Mouse (Mus musculus) retina, embryonic 14.5 days (tissue): ENCODE results near the gene Dhrs7c.
A peak's percentile ranks its signal among the peaks of the same experiment; 100 is the strongest.

Experiments
- DNase-seq: peaks from one replicate; pipeline ENCODE4 v3.0.0-alpha.2; 2015; ENCODE audit warnings: low spot score

The Dhrs7c gene

DNA sequence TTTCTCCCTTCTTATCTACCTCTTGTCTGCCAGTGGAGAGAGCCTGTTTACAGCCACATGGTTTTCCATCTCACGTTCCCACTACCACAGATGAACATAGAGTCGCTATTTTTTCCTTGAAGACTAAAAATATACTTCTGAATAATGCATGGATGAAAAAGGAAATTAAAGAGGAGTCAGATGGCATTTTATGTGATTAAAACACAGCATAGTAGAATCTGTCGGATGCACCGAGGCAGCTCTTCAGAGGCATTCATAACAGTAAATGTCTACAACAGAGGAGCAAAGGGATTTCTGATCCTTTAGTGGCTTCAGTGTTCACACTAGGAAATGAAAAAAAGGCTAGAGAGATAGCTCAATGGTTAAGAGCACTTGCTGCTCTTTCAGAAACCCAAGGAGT lies 47.2 kb downstream of the Dhrs7c start:
- no peak for DNase-seq

- no peak for DNase-seq
Observed at GRCm38 (mm10) chr11:67851770-67852169, 53.8 kb downstream of the Dhrs7c start.

DNA sequence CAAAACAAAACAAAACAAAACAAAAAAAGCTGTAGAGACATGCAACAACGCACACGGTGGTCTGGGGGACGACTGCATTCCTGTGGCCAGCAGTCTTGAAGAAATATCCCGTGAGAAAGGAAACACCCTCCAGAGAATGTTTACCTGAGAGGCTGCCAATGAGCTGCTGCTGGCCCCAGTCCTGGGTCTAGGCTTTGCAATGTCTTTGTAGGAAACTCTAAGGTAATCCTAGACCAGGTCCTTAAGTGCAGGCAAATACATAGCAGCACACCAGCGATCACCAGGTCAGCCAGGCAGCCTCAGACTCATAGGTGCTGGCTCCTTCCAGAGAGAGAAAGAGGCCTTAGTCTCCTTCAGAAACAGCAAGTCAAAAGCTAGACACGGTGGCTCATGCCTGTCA lies 56.0 kb downstream of the Dhrs7c start:
- DNase-seq, result no peak

GRCm38 (mm10) chr11:67855035-67855434 lies 57.0 kb downstream of the Dhrs7c start:
- peak; percentile 55 for DNase-seq

DNA sequence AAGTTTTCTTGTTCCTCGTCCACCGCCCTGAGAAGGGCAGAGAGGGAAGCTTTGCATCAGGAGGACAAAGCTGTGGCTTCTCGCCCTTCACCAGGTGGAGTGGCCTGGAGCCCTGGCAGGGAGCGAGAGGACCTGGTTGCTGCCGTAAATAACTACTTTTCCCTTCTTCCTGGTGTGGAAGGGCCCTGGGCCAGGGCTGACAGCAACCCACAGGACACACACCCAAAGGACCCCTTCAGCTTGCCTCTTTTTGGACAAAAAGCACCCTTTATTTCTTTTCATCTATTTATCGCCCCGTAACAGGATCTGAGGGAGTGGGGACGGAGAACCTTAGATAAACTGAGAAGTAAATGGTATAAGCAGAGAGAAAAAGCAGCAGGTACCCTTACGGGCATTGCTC lies 60.5 kb downstream of the Dhrs7c start:
- DNase-seq, result no peak

DNA sequence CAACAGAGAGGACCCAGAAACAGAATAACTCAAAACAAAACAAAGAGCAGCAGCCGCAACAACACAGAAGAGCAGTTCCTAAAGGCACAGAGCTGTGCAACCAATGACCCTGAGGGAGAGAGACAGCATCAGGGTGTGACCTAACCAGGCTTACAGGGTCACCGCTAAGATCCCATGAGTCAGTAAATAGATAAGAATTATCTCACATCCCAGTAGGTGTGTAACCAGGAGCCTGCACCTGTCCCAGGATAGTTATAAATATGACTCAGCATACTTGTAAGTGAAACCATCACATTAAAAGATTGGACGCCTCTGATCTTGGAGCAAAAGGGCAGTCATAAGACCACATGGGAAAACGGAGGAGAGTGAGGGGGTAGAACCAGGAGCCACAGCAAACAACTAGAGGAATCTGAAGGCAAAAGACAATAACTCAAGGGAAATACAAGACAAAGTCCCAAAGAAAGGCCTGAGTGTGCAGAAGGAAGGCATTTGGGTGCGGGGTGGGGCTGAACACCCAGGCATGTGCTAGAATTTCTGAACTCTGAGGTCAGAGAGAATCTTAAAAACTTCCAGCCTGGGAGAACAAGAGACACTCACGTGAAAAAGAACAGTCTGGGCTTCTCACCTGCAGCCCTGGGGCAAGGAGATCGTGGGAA lies 62.9 kb downstream of the Dhrs7c start:
- DNase-seq, result no peak

DNA sequence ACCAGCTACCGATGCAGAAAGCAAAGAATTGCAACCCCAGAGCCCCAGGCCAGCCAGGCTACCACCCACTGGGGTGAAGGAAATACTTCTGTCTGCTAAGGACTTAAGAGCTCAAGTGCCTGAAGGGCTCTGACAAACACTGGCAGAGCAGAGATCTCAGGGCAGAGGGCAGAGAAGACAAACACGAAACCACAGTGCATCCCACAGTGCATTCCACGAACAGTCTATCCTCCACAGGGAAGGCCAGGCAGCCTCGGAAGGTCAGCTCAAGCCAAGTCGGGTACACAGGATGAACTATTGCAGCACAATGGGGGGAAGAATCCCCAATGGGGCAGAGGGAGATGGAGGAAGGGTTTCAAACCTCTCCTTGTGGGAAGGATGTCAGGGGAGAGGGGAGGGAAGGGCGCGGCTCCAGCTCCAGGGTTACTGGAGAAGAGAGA lies 63.4 kb downstream of the Dhrs7c start:
- peak; percentile 5 for DNase-seq

GRCm38 (mm10) chr11:67865100-67865499 lies 67.1 kb downstream of the Dhrs7c start:
- DNase-seq, result peak; percentile 37
